Mouse (Mus musculus) embryonic fibroblast, embryonic 13.5 days (primary cell): ENCODE measurements at regions not wholly inside any gene's neighbourhood (a gene's known extent, or its start where the extent isn't known, plus 50 kb on each side); places are given as distances from the start of the nearest gene placed in this dataset.

ENCODE experiments used
- CTCF ChIP-seq: IDR thresholded peaks from 2 replicates; pipeline ENCODE4 v1.5.1; 2011; ENCODE audit warnings: mild to moderate bottlenecking, control low read depth, low read length, moderate library complexity, borderline replicate concordance; ENCODE audit not compliant: insufficient read depth
- POLR2A ChIP-seq: IDR thresholded peaks from 2 replicates; pipeline ENCODE4 v1.6.1; 2011; ENCODE audit warnings: low read depth, mild to moderate bottlenecking, control low read depth, low read length, moderate library complexity

GRCm38 (mm10) chr13:43967516-43967915, 182.9 kb downstream of the Cd83 start:
- TF ChIP-seq CTCF (no peak), POLR2A (no peak)
